In the genomic region with DNA sequence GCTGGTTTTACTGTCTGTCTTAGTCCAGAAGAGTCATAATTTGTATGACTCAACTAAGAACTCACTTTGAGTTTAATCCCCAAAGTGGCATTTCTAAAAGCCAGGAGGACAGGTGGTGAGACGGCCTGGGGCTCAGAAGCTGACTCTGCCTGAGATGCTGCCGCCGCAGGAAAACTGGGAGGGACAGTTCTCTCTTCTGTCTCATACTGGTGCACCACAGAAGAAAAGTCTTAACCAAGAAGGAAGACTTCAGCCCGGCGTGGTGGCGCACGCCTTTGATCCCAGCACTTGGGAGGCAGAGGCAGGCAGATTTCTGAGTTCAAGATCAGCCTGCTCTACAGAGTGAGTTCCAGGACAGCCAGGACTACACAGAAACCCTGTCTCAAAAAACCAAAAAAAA, we compare ENCODE assay signal across 9 mouse cellular contexts. TPM values are rescaled to one million over a fixed set of nuclear protein-coding genes. Genes with fewer than 3 reads are reported as not detected.
DNase-seq lines count a peak whose midpoint lies in the region; ATAC-seq and TF ChIP-seq lines count a peak whose summit lies in the region.
"Had no signal": no experiment of that assay in that cellular context is flagged by ENCODE, and none has a peak within 500 bp of the region (broad histone marks: within the 10 kb centered on the region; RNA-seq: fewer than 3 reads in every experiment).

No protein-coding gene starts in this region.

- ATAC-seq in erythroblast, adult 5-6 weeks (replicated peaks; ENCODE audit: low FRiP score, poor library complexity, severe bottlenecking) = no peak
- ATAC-seq in lung, postnatal 0 days = no peak
- ATAC-seq in intestine, embryonic 14.5 days (replicated peaks; ENCODE audit: low FRiP score, low TSS enrichment, low read depth) = 0 out of 2 replicates have a peak, but pooled peaks have one; percentile 0
- ATAC-seq in stomach, embryonic 15.5 days (ENCODE audit: insufficient read depth, low FRiP score, low read depth) = no peak

- no peak overlapping the region; the same call in 1 of the 2 replicates for H3K4me2 ChIP-seq in lung, postnatal 0 days (replicated peaks; ENCODE audit: low read depth, low read length)
- H3K4me2 ChIP-seq in intestine, embryonic 14.5 days (ENCODE audit: low read length) = no peak overlapping the region; the same call in 1 of the 2 replicates
- no peak overlapping the region for H3K4me2 ChIP-seq in stomach, embryonic 15.5 days

- H3K27me3 ChIP-seq in erythroblast, embryonic 14.5 days (ENCODE audit: control insufficient read depth) = no peaks in the 10 kb centered on the region
- H3K27me3 ChIP-seq in lung, postnatal 0 days (replicated peaks; ENCODE audit: insufficient read depth, low read length) = no peaks in the 10 kb centered on the region
- H3K27me3 ChIP-seq in intestine, embryonic 14.5 days (replicated peaks; ENCODE audit: control insufficient read depth, insufficient read depth, low read length) = no peaks in the 10 kb centered on the region
- no peaks in the 10 kb centered on the region for H3K27me3 ChIP-seq in stomach, embryonic 15.5 days (replicated peaks)

- peaks cover 72% of the 10 kb centered on the region for H3K36me3 ChIP-seq in erythroblast, embryonic 14.5 days (ENCODE audit: control insufficient read depth)
- H3K36me3 ChIP-seq in lung, postnatal 0 days (ENCODE audit: insufficient read depth, low read length) = peaks cover 11% of the 10 kb centered on the region; the same call in 1 of the 2 replicates
- peaks cover 46% of the 10 kb centered on the region for H3K36me3 ChIP-seq in intestine, embryonic 14.5 days (ENCODE audit: control insufficient read depth, insufficient read depth, low read length)
- peaks cover 32% of the 10 kb centered on the region for H3K36me3 ChIP-seq in stomach, embryonic 15.5 days

- H3K4me3 ChIP-seq in erythroblast, embryonic 14.5 days (replicated peaks) = peak overlapping the region; percentile 77
- no peak overlapping the region for H3K4me3 ChIP-seq in lung, postnatal 0 days (ENCODE audit: low read depth, low read length)
- H3K4me3 ChIP-seq in intestine, embryonic 14.5 days (ENCODE audit: low read depth, low read length) = no peak overlapping the region
- peak overlapping the region; percentile 86; the same call in 1 of the 2 replicates for H3K4me3 ChIP-seq in stomach, embryonic 15.5 days (replicated peaks)

- peaks cover 42% of the 10 kb centered on the region for H3K4me1 ChIP-seq in erythroblast, embryonic 14.5 days (ENCODE audit: control insufficient read depth)
- no peaks in the 10 kb centered on the region; the same call in 1 of the 2 replicates for H3K4me1 ChIP-seq in lung, postnatal 0 days (ENCODE audit: insufficient read depth, low read depth, low read length)
- H3K4me1 ChIP-seq in intestine, embryonic 14.5 days (replicated peaks; ENCODE audit: control insufficient read depth, insufficient read depth, low read length) = peaks cover 5% of the 10 kb centered on the region
- peaks cover 12% of the 10 kb centered on the region for H3K4me1 ChIP-seq in stomach, embryonic 15.5 days

- TF ChIP-seq EP300 in lung, postnatal 0 days (IDR thresholded peaks at IDR 0.05) = no peak

- H3K27ac ChIP-seq in lung, postnatal 0 days (ENCODE audit: low read length) = 0 out of 2 replicates have a peak overlapping the region, but pooled peaks have one; percentile 89
- H3K27ac ChIP-seq in intestine, embryonic 14.5 days (ENCODE audit: low read depth) = peak overlapping the region; percentile 93; the same call in 1 of the 2 replicates
- H3K27ac ChIP-seq in stomach, embryonic 15.5 days = peak overlapping the region; percentile 95
- H3K27ac ChIP-seq: macrophage had no signal

- TF ChIP-seq CTCF in lung, postnatal 0 days (IDR thresholded peaks at IDR 0.05) = no peak

- no peak overlapping the region for H3K9ac ChIP-seq in lung, postnatal 0 days (replicated peaks; ENCODE audit: low read depth)
- H3K9ac ChIP-seq in intestine, embryonic 14.5 days (ENCODE audit: low read length) = no peak overlapping the region
- no peak overlapping the region for H3K9ac ChIP-seq in stomach, embryonic 15.5 days

- WGBS in lung, postnatal 0 days = 92% methylated on average over 7 of the region's 7 CpGs
- WGBS in intestine, embryonic 14.5 days = 86% methylated on average over 7 of the region's 7 CpGs
- 89% methylated on average over 7 of the region's 7 CpGs for WGBS in stomach, embryonic 15.5 days

- H3K9me3 ChIP-seq in erythroblast, embryonic 14.5 days (ENCODE audit: control insufficient read depth, low read length) = no peaks in the 10 kb centered on the region
- H3K9me3 ChIP-seq in lung, postnatal 0 days (ENCODE audit: low read length) = no peaks in the 10 kb centered on the region
- H3K9me3 ChIP-seq in intestine, embryonic 14.5 days (ENCODE audit: control insufficient read depth, low read length) = no peaks in the 10 kb centered on the region
- no peaks in the 10 kb centered on the region for H3K9me3 ChIP-seq in stomach, embryonic 15.5 days

- DNase-seq in lung, postnatal 0 days (ENCODE audit: low spot score) = no peak
- no peak for DNase-seq in lung, postnatal 36 days
- DNase-seq in intestine, embryonic 14.5 days (ENCODE audit: low spot score) = no peak
- DNase-seq in adrenal gland, adult 8-10 months = no peak
- no peak for DNase-seq in urinary bladder, postnatal 25 days (ENCODE audit: low spot score)

RNA-seq across cellular contexts. Expression of a gene that starts 0.5 kb away (rescaled TPM):
- polyA plus RNA-seq in erythroblast, embryonic 14.5 days (2012) = 9.3 and 10.6 TPM in 2 replicates
- 2.7 and 5.4 TPM in 2 replicates for total RNA-seq in erythroblast, adult 5-6 weeks (2015; ENCODE audit: low replicate concordance)
- 4.3 and 15.3 TPM in 2 replicates for total RNA-seq in erythroblast, adult 5-6 weeks (2017; ENCODE audit: low replicate concordance)
- polyA plus RNA-seq in lung, postnatal 0 days (2015; fragmentation: Nextera tagmentation; extraction: Ambion mirVana) = 81.7 and 92.6 TPM in 2 replicates
- polyA plus RNA-seq in intestine, embryonic 14.5 days (2014; fragmentation: Nextera tagmentation; extraction: Ambion mirVana) = 104 and 106 TPM in 2 replicates
- 137 and 157 TPM in 2 replicates for polyA plus RNA-seq in stomach, embryonic 15.5 days (2015; fragmentation: Nextera tagmentation; extraction: Ambion mirVana)
- 100 to 1,000 TPM; 142 to 242 (median 189) TPM for total RNA-seq in adrenal gland, adult 8-10 months (2022)

RNA-seq across cellular contexts. Expression of a gene that starts 11.5 kb away (rescaled TPM):
- 18.1 and 24.0 TPM in 2 replicates for polyA plus RNA-seq in erythroblast, embryonic 14.5 days (2012)
- total RNA-seq in erythroblast, adult 5-6 weeks (2015; ENCODE audit: low replicate concordance) = 38.7 and 42.8 TPM in 2 replicates
- 43.6 and 43.7 TPM in 2 replicates for total RNA-seq in erythroblast, adult 5-6 weeks (2017; ENCODE audit: low replicate concordance)
- polyA plus RNA-seq in lung, postnatal 0 days (2015; fragmentation: Nextera tagmentation; extraction: Ambion mirVana) = 99.6 and 109 TPM in 2 replicates
- 267 and 292 TPM in 2 replicates for polyA plus RNA-seq in intestine, embryonic 14.5 days (2014; fragmentation: Nextera tagmentation; extraction: Ambion mirVana)
- polyA plus RNA-seq in stomach, embryonic 15.5 days (2015; fragmentation: Nextera tagmentation; extraction: Ambion mirVana) = 230 and 250 TPM in 2 replicates
- 10 to 100 TPM; 62.8 to 84.3 (median 75.4) TPM for total RNA-seq in adrenal gland, adult 8-10 months (2022)

RNA-seq across cellular contexts. Expression of a gene that starts 17.0 kb away (rescaled TPM):
- polyA plus RNA-seq in erythroblast, embryonic 14.5 days (2012) = 0.15 TPM in 1 of 2 replicates, not detected in the other
- total RNA-seq in erythroblast, adult 5-6 weeks (2015; ENCODE audit: low replicate concordance) = 2.1 TPM in 1 of 2 replicates, not detected in the other
- total RNA-seq in erythroblast, adult 5-6 weeks (2017; ENCODE audit: low replicate concordance) = 0.85 and 5.6 TPM in 2 replicates
- polyA plus RNA-seq in lung, postnatal 0 days (2015; fragmentation: Nextera tagmentation; extraction: Ambion mirVana) = 1.1 and 1.4 TPM in 2 replicates
- polyA plus RNA-seq in intestine, embryonic 14.5 days (2014; fragmentation: Nextera tagmentation; extraction: Ambion mirVana) = 2.4 TPM in 2 replicates
- polyA plus RNA-seq in stomach, embryonic 15.5 days (2015; fragmentation: Nextera tagmentation; extraction: Ambion mirVana) = 2.7 and 4.6 TPM in 2 replicates
- total RNA-seq in adrenal gland, adult 8-10 months (2022) = 1 to 10 TPM; 2.3 to 7.2 (median 3.5) TPM

RNA-seq across cellular contexts. Expression of a gene that starts 44.2 kb away (rescaled TPM):
- polyA plus RNA-seq in erythroblast, embryonic 14.5 days (2012) = 6.2 and 7.3 TPM in 2 replicates
- 15.0 and 20.9 TPM in 2 replicates for total RNA-seq in erythroblast, adult 5-6 weeks (2015; ENCODE audit: low replicate concordance)
- 13.4 and 14.1 TPM in 2 replicates for total RNA-seq in erythroblast, adult 5-6 weeks (2017; ENCODE audit: low replicate concordance)
- polyA plus RNA-seq in lung, postnatal 0 days (2015; fragmentation: Nextera tagmentation; extraction: Ambion mirVana) = 15.7 and 17.5 TPM in 2 replicates
- polyA plus RNA-seq in intestine, embryonic 14.5 days (2014; fragmentation: Nextera tagmentation; extraction: Ambion mirVana) = 23.2 and 23.8 TPM in 2 replicates
- 30.8 and 33.7 TPM in 2 replicates for polyA plus RNA-seq in stomach, embryonic 15.5 days (2015; fragmentation: Nextera tagmentation; extraction: Ambion mirVana)
- total RNA-seq in adrenal gland, adult 8-10 months (2022) = 10 to 100 TPM; 20.9 to 37.4 (median 26.4) TPM

RNA-seq across cellular contexts. Expression of a gene that starts 44.3 kb away (rescaled TPM):
- polyA plus RNA-seq in erythroblast, embryonic 14.5 days (2012) = 13.0 and 15.1 TPM in 2 replicates
- total RNA-seq in erythroblast, adult 5-6 weeks (2015; ENCODE audit: low replicate concordance) = 14.2 and 20.2 TPM in 2 replicates
- 6.1 and 8.1 TPM in 2 replicates for total RNA-seq in erythroblast, adult 5-6 weeks (2017; ENCODE audit: low replicate concordance)
- polyA plus RNA-seq in lung, postnatal 0 days (2015; fragmentation: Nextera tagmentation; extraction: Ambion mirVana) = 40.4 and 42.5 TPM in 2 replicates
- 73.1 and 81.0 TPM in 2 replicates for polyA plus RNA-seq in intestine, embryonic 14.5 days (2014; fragmentation: Nextera tagmentation; extraction: Ambion mirVana)
- polyA plus RNA-seq in stomach, embryonic 15.5 days (2015; fragmentation: Nextera tagmentation; extraction: Ambion mirVana) = 64.6 and 65.3 TPM in 2 replicates
- total RNA-seq in adrenal gland, adult 8-10 months (2022) = 100 to 1,000 TPM; 105 to 116 (median 107) TPM

Comparison
In these comparisons a context has a peak if more than half of its experiments do, and no peak if none do; other contexts are left out.
1. H3K4me3 ChIP-seq: peak in erythroblast, embryonic 14.5 days (single experiment) and stomach, embryonic 15.5 days (single experiment); none in lung, postnatal 0 days (single experiment) and intestine, embryonic 14.5 days (single experiment).
2. Peak in every context shown above with its lines, with median percentiles within 50 percentile points of each other: H3K27ac ChIP-seq.